8 mouse cellular contexts compared by ENCODE assay signal in genomic region chr17:5841128-5841942, GRCm38 (mm10). TPM values are rescaled to one million over a fixed set of nuclear protein-coding genes. Genes with fewer than 3 reads are reported as not detected.
DNase-seq lines count a peak whose midpoint lies in the region; ATAC-seq lines count a peak whose summit lies in the region.

TSS of gene Snx9 (plus strand) at chr17:5841329.

- peak; percentile 71 for ATAC-seq in common myeloid progenitor, adult 5-6 weeks (replicated peaks; ENCODE audit: low read depth, poor library complexity, severe bottlenecking)
- ATAC-seq in megakaryocyte progenitor cell, adult 5-6 weeks (replicated peaks; ENCODE audit: poor library complexity), result peak; percentile 68

- peak; percentile 51 for DNase-seq in T-cell, adult 2 months (ENCODE audit: low spot score)
- peak; percentile 80 for DNase-seq in gastrocnemius, postnatal 14 days
- peak; percentile 73 for DNase-seq in induced T-regulatory cell, adult 2 months (ENCODE audit: low read depth)
- peak; percentile 30 to 60 for DNase-seq in left cerebral cortex, postnatal 14 days (ENCODE audit: low spot score in 2 of 2)
- peak; percentile 69 for DNase-seq in right cerebral cortex, postnatal 25 days
- DNase-seq in urinary bladder, postnatal 36 days (ENCODE audit: low spot score in 2 of 2), result peak; percentile 64 to 75

- intact Hi-C loops in gastrocnemius, postnatal 14 days (cut with DNase I; ENCODE audit: low total_unique reads), result no loop called here
- intact Hi-C loops in left cerebral cortex, postnatal 14 days (cut with DNase I), result loop anchor here (5.0 kb wide), 1 partner anchor 51 kb away; no protein-coding TSS in a partner anchor

RNA-seq across cellular contexts. Expression of gene Snx9, which starts in this region (rescaled TPM):
- total RNA-seq in common myeloid progenitor, adult 5-6 weeks (2017), result 28.0 and 36.5 TPM in 2 replicates
- total RNA-seq in gastrocnemius, postnatal 14 days (2021), result 10 to 100 TPM; 21.0 to 23.9 TPM
- 10 to 100 TPM; 11.4 to 12.2 TPM for total RNA-seq in left cerebral cortex, postnatal 14 days (2021)
- total RNA-seq in megakaryocyte progenitor cell, adult 5-6 weeks (2015), result 50.4 and 52.7 TPM in 2 replicates
- 31.3 and 35.4 TPM in 2 replicates for total RNA-seq in megakaryocyte progenitor cell, adult 5-6 weeks (2017)

Comparison
In these comparisons a context has a peak if more than half of its experiments do, and no peak if none do; other contexts are left out.
1. Peak in every context shown above with its lines: DNase-seq and ATAC-seq.